Mouse (Mus musculus): ENCODE results near the gene Scn4b. TPM values are rescaled to one million over a fixed set of nuclear protein-coding genes. Genes with fewer than 3 reads are reported as not detected.
A peak's percentile ranks its signal among the peaks of the same experiment; 100 is the strongest.

Gene Scn4b
- polyA plus RNA-seq, 1 experiment: 13.8 TPM

DNA sequence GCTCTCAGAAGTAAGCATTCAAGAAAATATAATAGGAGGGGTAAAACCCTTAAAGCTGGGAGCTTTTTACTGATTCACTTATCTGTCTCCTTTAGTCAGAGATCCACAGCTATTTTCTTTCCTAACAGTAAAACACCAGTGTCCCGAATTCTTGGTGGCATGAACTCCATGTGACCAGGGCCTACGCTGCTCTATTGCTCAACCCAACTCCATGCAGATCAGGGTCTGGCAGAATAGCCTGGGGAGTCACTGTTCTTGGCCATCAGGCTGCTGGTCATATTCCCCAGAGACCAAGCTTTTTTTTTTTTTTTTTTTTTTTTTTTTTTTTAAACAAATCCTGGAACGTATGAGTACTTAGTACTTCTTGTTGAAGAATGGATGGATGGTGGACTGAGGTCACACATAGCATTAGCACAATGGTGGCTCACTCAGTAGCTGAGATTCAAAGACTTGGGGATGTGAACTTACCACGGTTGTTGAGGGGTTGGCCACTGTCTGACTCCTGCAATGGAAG is 51.5 kb downstream of the Scn4b start:
- TF ChIP-seq POLR2A (IDR thresholded peaks at IDR 0.05; ENCODE audit: low read depth, low read length) (no peak), CTCF (conservative IDR thresholded peaks at IDR 0.05; ENCODE audit: insufficient read depth, insufficient read length, low read depth, low read length) (no peak)
- Histone ChIP-seq H3K4me1 (ENCODE audit: control insufficient read depth, insufficient read depth, low read length) (no peaks in the 10 kb centered on the region), H3K27ac (ENCODE audit: insufficient read depth, low read depth, low read length) (no peak overlapping the region), H3K4me3 (ENCODE audit: insufficient read depth, low read depth, low read length) (no peak overlapping the region), H3K27me3 (replicated peaks; ENCODE audit: control insufficient read depth, insufficient read depth, low read length) (no peaks in the 10 kb centered on the region), H3K36me3 (ENCODE audit: control insufficient read depth, insufficient read depth, low read length) (no peaks in the 10 kb centered on the region)
- WGBS: 85% methylated on average over 4 of the region's 4 CpGs
- no peak for DNase-seq

GRCm38 (mm10) chr9:45195468-45195867 is 57.3 kb downstream of the Scn4b start:
- Histone ChIP-seq H3K36me3 (ENCODE audit: control insufficient read depth, insufficient read depth, low read length) (no peaks in the 10 kb centered on the region), H3K27ac (ENCODE audit: insufficient read depth, low read depth, low read length) (no peak overlapping the region), H3K27me3 (replicated peaks; ENCODE audit: control insufficient read depth, insufficient read depth, low read length) (no peaks in the 10 kb centered on the region), H3K4me1 (ENCODE audit: control insufficient read depth, insufficient read depth, low read length) (no peaks in the 10 kb centered on the region), H3K4me3 (ENCODE audit: insufficient read depth, low read depth, low read length) (no peak overlapping the region)
- DNase-seq: no peak
- WGBS: 85% methylated on average over 4 of the region's 4 CpGs
- TF ChIP-seq CTCF (conservative IDR thresholded peaks at IDR 0.05; ENCODE audit: insufficient read depth, insufficient read length, low read depth, low read length): no peak

DNA sequence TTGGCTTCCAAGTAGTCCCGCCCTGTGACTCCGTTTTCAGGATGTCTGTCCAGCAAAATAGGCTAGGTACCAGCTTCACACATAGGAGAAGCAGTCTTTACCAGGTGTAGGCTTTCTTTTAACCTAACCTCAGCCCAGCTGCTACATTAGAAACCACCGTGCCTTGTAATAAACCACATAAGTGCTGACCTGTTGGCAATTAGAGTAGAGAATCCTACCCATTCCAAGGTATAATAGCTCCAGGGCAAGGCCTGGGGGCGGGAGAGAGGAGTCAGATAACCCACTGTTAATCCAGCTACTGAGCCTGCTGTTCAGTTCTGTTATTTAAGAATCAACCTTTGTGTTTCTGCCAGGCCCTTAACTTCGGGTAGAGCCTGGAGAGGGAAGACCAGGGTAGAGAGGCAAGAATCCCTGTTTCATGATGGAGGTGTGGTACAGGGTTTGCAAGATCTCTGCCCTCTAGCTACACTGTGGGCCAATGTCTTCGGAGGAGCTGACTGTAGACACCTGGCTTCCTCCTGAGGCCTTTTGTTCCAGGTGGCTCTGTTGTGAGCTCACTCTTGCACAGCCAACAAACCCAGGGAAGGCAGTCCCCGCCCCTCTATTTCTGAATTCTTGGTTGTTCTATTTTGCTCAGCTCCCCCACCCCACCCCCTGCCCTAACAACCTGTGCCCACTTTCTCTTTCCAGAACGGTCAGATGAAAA is 58.1 kb downstream of the Scn4b start:
- no peak for TF ChIP-seq POLR2A (IDR thresholded peaks at IDR 0.05; ENCODE audit: low read depth, low read length)
- TF ChIP-seq CTCF (conservative IDR thresholded peaks at IDR 0.05; ENCODE audit: insufficient read depth, insufficient read length, low read depth, low read length): no peak
- WGBS: 76% methylated on average over 8 of the region's 8 CpGs

GRCm38 (mm10) chr9:45197549-45197948 is 59.4 kb downstream of the Scn4b start:
- 75% methylated on average over 5 of the region's 5 CpGs for WGBS
- Histone ChIP-seq H3K4me3 (ENCODE audit: insufficient read depth, low read depth, low read length) (no peak overlapping the region), H3K27ac (ENCODE audit: insufficient read depth, low read depth, low read length) (no peak overlapping the region), H3K36me3 (ENCODE audit: control insufficient read depth, insufficient read depth, low read length) (no peaks in the 10 kb centered on the region), H3K27me3 (replicated peaks; ENCODE audit: control insufficient read depth, insufficient read depth, low read length) (no peaks in the 10 kb centered on the region), H3K4me1 (ENCODE audit: control insufficient read depth, insufficient read depth, low read length) (0 out of 2 replicates have a peak, but pooled peaks cover 4% of the 10 kb centered on the region)
- DNase-seq: no peak
- TF ChIP-seq CTCF (conservative IDR thresholded peaks at IDR 0.05; ENCODE audit: insufficient read depth, insufficient read length, low read depth, low read length) (no peak), POLR2A (IDR thresholded peaks at IDR 0.05; ENCODE audit: low read depth, low read length) (no peak)

More for the DNA sequence above, 58.1 kb downstream of the Scn4b start:
- 0 out of 2 replicates have a peak, but pooled peaks cover 2% of the 10 kb centered on the region for H3K4me1 ChIP-seq (ENCODE audit: control insufficient read depth, insufficient read depth, low read length)
- no peak overlapping the region for H3K27ac ChIP-seq (ENCODE audit: insufficient read depth, low read depth, low read length)
- no peak overlapping the region for H3K4me3 ChIP-seq (ENCODE audit: insufficient read depth, low read depth, low read length)
- H3K27me3 ChIP-seq (replicated peaks; ENCODE audit: control insufficient read depth, insufficient read depth, low read length): no peaks in the 10 kb centered on the region
- no peaks in the 10 kb centered on the region for H3K36me3 ChIP-seq (ENCODE audit: control insufficient read depth, insufficient read depth, low read length)
- DNase-seq: no peak

DNA sequence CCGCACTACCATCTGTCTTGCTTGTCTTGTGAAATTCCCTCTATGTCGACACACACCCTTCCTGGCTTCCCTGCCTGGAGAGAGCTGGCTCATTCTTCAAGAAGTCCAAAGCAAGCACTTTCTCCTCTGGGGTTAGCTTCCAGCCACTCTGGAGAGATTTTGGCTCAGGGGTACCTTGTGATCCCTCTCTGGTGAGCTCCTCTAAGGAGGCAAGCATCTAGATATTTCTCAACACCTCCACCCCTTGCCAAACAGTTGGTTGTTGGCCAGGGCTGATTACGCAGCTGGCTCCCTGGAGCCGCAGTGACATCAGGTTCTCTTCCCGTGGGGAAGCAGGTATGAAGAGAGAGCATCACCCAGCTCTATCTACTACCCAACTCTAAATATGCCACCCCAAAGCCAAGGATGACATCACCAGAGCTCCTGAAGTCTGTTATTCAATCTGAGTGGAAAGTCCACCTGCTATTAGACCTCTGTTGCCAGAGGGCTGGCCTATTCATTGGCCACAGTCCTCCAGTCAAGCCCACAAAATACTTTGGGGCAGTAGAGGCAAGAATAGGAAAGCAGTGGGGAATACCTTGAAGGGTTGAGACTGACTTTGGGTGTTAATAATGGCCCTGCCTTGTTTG is 63.2 kb downstream of the Scn4b start:
- peaks cover 22% of the 10 kb centered on the region for H3K4me1 ChIP-seq (ENCODE audit: control insufficient read depth, insufficient read depth, low read length)
- TF ChIP-seq CTCF (conservative IDR thresholded peaks at IDR 0.05; ENCODE audit: insufficient read depth, insufficient read length, low read depth, low read length) (no peak), POLR2A (IDR thresholded peaks at IDR 0.05; ENCODE audit: low read depth, low read length) (no peak)
- 79% methylated on average over 5 of the region's 5 CpGs for WGBS

GRCm38 (mm10) chr9:45202021-45202798 is 64.0 kb downstream of the Scn4b start:
- Histone ChIP-seq H3K27me3 (replicated peaks; ENCODE audit: control insufficient read depth, insufficient read depth, low read length) (no peaks in the 10 kb centered on the region), H3K4me1 (ENCODE audit: control insufficient read depth, insufficient read depth, low read length) (peaks cover 22% of the 10 kb centered on the region), H3K36me3 (ENCODE audit: control insufficient read depth, insufficient read depth, low read length) (no peaks in the 10 kb centered on the region), H3K4me3 (ENCODE audit: insufficient read depth, low read depth, low read length) (no peak overlapping the region), H3K27ac (ENCODE audit: insufficient read depth, low read depth, low read length) (peak overlapping the region; percentile 92)
- DNase-seq: peak; percentile 85
- TF ChIP-seq CTCF (conservative IDR thresholded peaks at IDR 0.05; ENCODE audit: insufficient read depth, insufficient read length, low read depth, low read length) (no peak), POLR2A (IDR thresholded peaks at IDR 0.05; ENCODE audit: low read depth, low read length) (no peak)
- WGBS: 46% methylated on average over 9 of the region's 9 CpGs

More for the DNA sequence above, 63.2 kb downstream of the Scn4b start:
- H3K27me3 ChIP-seq (replicated peaks; ENCODE audit: control insufficient read depth, insufficient read depth, low read length): no peaks in the 10 kb centered on the region
- H3K4me3 ChIP-seq (ENCODE audit: insufficient read depth, low read depth, low read length): no peak overlapping the region
- H3K36me3 ChIP-seq (ENCODE audit: control insufficient read depth, insufficient read depth, low read length): no peaks in the 10 kb centered on the region
- peak; percentile 48 for DNase-seq
- H3K27ac ChIP-seq (ENCODE audit: insufficient read depth, low read depth, low read length): peak overlapping the region; percentile 92

Other genes with a start within 250 kb of the Scn4b start
- gene Atp5l, start 217.7 kb upstream of the Scn4b start, polyA plus RNA-seq (2012; rRNA removed): 732 and 924 TPM in 2 replicates
- gene Ube4a, start 172.8 kb upstream of the Scn4b start, polyA plus RNA-seq (2012; rRNA removed): 15.9 and 18.3 TPM in 2 replicates
- 0.57 and 3.2 TPM in 2 replicates for gene Cd3g, start 158.0 kb upstream of the Scn4b start, polyA plus RNA-seq (2012; rRNA removed)
- 0.19 and 2.9 TPM in 2 replicates for gene Cd3d, start 156.6 kb upstream of the Scn4b start, polyA plus RNA-seq (2012; rRNA removed)
- 0.52 and 3.6 TPM in 2 replicates for gene Cd3e, start 128.8 kb upstream of the Scn4b start, polyA plus RNA-seq (2012; rRNA removed)
- gene Mpzl2, start 98.6 kb upstream of the Scn4b start, polyA plus RNA-seq (2012; rRNA removed): 18.8 TPM in 2 replicates
- gene Mpzl3, start 83.2 kb upstream of the Scn4b start, polyA plus RNA-seq (2012; rRNA removed): 2.6 TPM in 2 replicates
- 0.08 and 0.53 TPM in 2 replicates for gene Jaml, start 59.2 kb upstream of the Scn4b start, polyA plus RNA-seq (2012; rRNA removed)
- gene Scn2b, start 20.6 kb upstream of the Scn4b start, polyA plus RNA-seq (2012; rRNA removed): 0.45 and 0.58 TPM in 2 replicates
- gene BC049352, start 43.6 kb downstream of the Scn4b start, polyA plus RNA-seq (2012; rRNA removed): 2.7 and 2.9 TPM in 2 replicates
- 1.2 and 1.5 TPM in 2 replicates for gene Tmprss4, start 65.7 kb downstream of the Scn4b start, polyA plus RNA-seq (2012; rRNA removed)
- gene Il10ra, start 130.8 kb downstream of the Scn4b start, polyA plus RNA-seq (2012; rRNA removed): 3.3 and 5.3 TPM in 2 replicates
- 0.56 and 0.64 TPM in 2 replicates for gene Tmprss13, start 180.7 kb downstream of the Scn4b start, polyA plus RNA-seq (2012; rRNA removed)
- gene Fxyd6, start 231.8 kb downstream of the Scn4b start, polyA plus RNA-seq (2012; rRNA removed): 16.3 and 20.3 TPM in 2 replicates

Data from kidney, adult 2 months (tissue).